Mouse (Mus musculus): ENCODE data around the gene Gm20503.

The Gm20503 gene

GRCm38 (mm10) chr4:59009186-59009585 is 6.2 kb downstream of the Gm20503 start:
- peak; percentile 33 to 41 for DNase-seq

GRCm38 (mm10) chr4:59009696-59010095 is 6.7 kb downstream of the Gm20503 start:
- DNase-seq = peak in 1 of 2 experiments; percentile 27

- DNase-seq = no peak
Measured at GRCm38 (mm10) chr4:59011446-59011845, 8.4 kb downstream of the Gm20503 start.

- DNase-seq = no peak
Measured at GRCm38 (mm10) chr4:59015181-59015580, 12.2 kb downstream of the Gm20503 start.

GRCm38 (mm10) chr4:59016922-59017321 is 13.9 kb downstream of the Gm20503 start:
- no peak for DNase-seq

GRCm38 (mm10) chr4:59034325-59034917 is 31.4 kb downstream of the Gm20503 start:
- DNase-seq = peak in 1 of 2 experiments; percentile 16

- DNase-seq = peak; percentile 73 to 80
Measured at GRCm38 (mm10) chr4:59034918-59035785, 32.1 kb downstream of the Gm20503 start, which contains the start of gene Gng10. Gene Gng10, plus strand, starts transcription at chr4:59035088.

GRCm38 (mm10) chr4:59035786-59036350 is 32.9 kb downstream of the Gm20503 start:
- DNase-seq = peak; percentile 15 to 17

- DNase-seq = peak; percentile 72 to 75
Measured at GRCm38 (mm10) chr4:59036490-59037127, 33.6 kb downstream of the Gm20503 start.

- no peak for DNase-seq
Measured at GRCm38 (mm10) chr4:59037525-59037924, 34.5 kb downstream of the Gm20503 start.

- no peak for DNase-seq
Measured at GRCm38 (mm10) chr4:59040397-59041287, 37.6 kb downstream of the Gm20503 start.

- no peak for DNase-seq
Measured at GRCm38 (mm10) chr4:59043074-59043473, 40.1 kb downstream of the Gm20503 start.

- DNase-seq = no peak
Measured at GRCm38 (mm10) chr4:59043891-59044290, 40.9 kb downstream of the Gm20503 start.

- DNase-seq = no peak
Measured at GRCm38 (mm10) chr4:59047222-59047621, 44.2 kb downstream of the Gm20503 start.

GRCm38 (mm10) chr4:59051081-59051480 is 48.1 kb downstream of the Gm20503 start:
- DNase-seq = no peak

- DNase-seq = no peak
Measured at GRCm38 (mm10) chr4:59057929-59058328, 54.9 kb downstream of the Gm20503 start.

- no peak for DNase-seq
Measured at GRCm38 (mm10) chr4:59062526-59062925, 59.5 kb downstream of the Gm20503 start.

- no peak for DNase-seq
Measured at GRCm38 (mm10) chr4:59069276-59069675, 66.3 kb downstream of the Gm20503 start.

- no peak for DNase-seq
Measured at GRCm38 (mm10) chr4:59083430-59083829, 80.4 kb downstream of the Gm20503 start.

GRCm38 (mm10) chr4:59089391-59089790 is 86.4 kb downstream of the Gm20503 start:
- DNase-seq = no peak
